Mouse (Mus musculus) MN1 (cell line): ENCODE results near the gene Fbxo3.
"Not testable (repeated sequence)": the region's sequence is repeated elsewhere in the genome, so short reads cannot be mapped to it uniquely, and the experiment has no call there.

ENCODE experiments used
- DNase-seq: peaks from one replicate; pipeline ENCODE4 v3.0.0-alpha.2; 2016; ENCODE audit warnings: low spot score

Fbxo3 gene

GRCm38 (mm10) chr2:104036316-104036715, 8.8 kb downstream of the Fbxo3 start:
- DNase-seq: no peak

- DNase-seq: no peak
Observed at GRCm38 (mm10) chr2:104038236-104038635, 10.7 kb downstream of the Fbxo3 start.

- peak; percentile 29 for DNase-seq
Observed at GRCm38 (mm10) chr2:104041632-104042031, 14.1 kb downstream of the Fbxo3 start.

GRCm38 (mm10) chr2:104042766-104043165, 15.2 kb downstream of the Fbxo3 start:
- no peak for DNase-seq

GRCm38 (mm10) chr2:104043624-104044478, 16.3 kb downstream of the Fbxo3 start:
- no peak for DNase-seq

- no peak for DNase-seq
Observed at GRCm38 (mm10) chr2:104044479-104045080, 17.1 kb downstream of the Fbxo3 start.

- DNase-seq: no peak
Observed at GRCm38 (mm10) chr2:104058381-104058780, 30.9 kb downstream of the Fbxo3 start.

GRCm38 (mm10) chr2:104058954-104059353, 31.4 kb downstream of the Fbxo3 start:
- no peak for DNase-seq

- no peak for DNase-seq
Observed at GRCm38 (mm10) chr2:104059786-104060185, 32.3 kb downstream of the Fbxo3 start.

GRCm38 (mm10) chr2:104060996-104061395, 33.5 kb downstream of the Fbxo3 start:
- no peak for DNase-seq

GRCm38 (mm10) chr2:104062665-104063064, 35.1 kb downstream of the Fbxo3 start:
- no peak for DNase-seq

- no peak for DNase-seq
Observed at GRCm38 (mm10) chr2:104064152-104064551, 36.6 kb downstream of the Fbxo3 start.

- DNase-seq: not testable (repeated sequence)
Observed at GRCm38 (mm10) chr2:104065526-104065925, 38.0 kb downstream of the Fbxo3 start, which contains the start of gene Gm10912. Gene Gm10912, plus strand, starts transcription at chr2:104065826.

GRCm38 (mm10) chr2:104068450-104068849, 40.9 kb downstream of the Fbxo3 start, which contains the start of gene Gm10799:
Gene Gm10799, minus strand, starts transcription at chr2:104068550.
- not testable (repeated sequence) for DNase-seq

GRCm38 (mm10) chr2:104069704-104070185, 42.2 kb downstream of the Fbxo3 start, which contains the start of gene Cd59b:
Gene Cd59b, plus strand, starts transcription at chr2:104069849.
- DNase-seq: no peak

GRCm38 (mm10) chr2:104078285-104078684, 50.8 kb downstream of the Fbxo3 start:
- DNase-seq: not testable (repeated sequence)

- DNase-seq: not testable (repeated sequence)
Observed at GRCm38 (mm10) chr2:104081436-104082050, 54.0 kb downstream of the Fbxo3 start.

- no peak for DNase-seq
Observed at GRCm38 (mm10) chr2:104082474-104082873, 55.0 kb downstream of the Fbxo3 start.

- DNase-seq: not testable (repeated sequence)
Observed at GRCm38 (mm10) chr2:104084027-104084426, 56.5 kb downstream of the Fbxo3 start.

GRCm38 (mm10) chr2:104087562-104087961, 60.0 kb downstream of the Fbxo3 start:
- not testable (repeated sequence) for DNase-seq

- no peak for DNase-seq
Observed at GRCm38 (mm10) chr2:104093305-104093704, 65.8 kb downstream of the Fbxo3 start.

- peak; percentile 80 for DNase-seq
Observed at GRCm38 (mm10) chr2:104095741-104096213, 68.3 kb downstream of the Fbxo3 start, which contains the start of gene Cd59a. Gene Cd59a, plus strand, starts transcription at chr2:104095801.
